Mouse (Mus musculus) cortical plate, adult 2 months (tissue): ENCODE results near the gene Hrh2.

Experiments used
- CTCF ChIP-seq: fragments of 200-500 bp; IDR thresholded peaks from 2 replicates; pipeline ENCODE4 v1.5.1; 2011; ENCODE audit warnings: mild to moderate bottlenecking, control low read depth, low read length; ENCODE audit not compliant: insufficient read depth; ENCODE audit errors: extremely low read depth
- POLR2A ChIP-seq: fragments of 200-500 bp; IDR thresholded peaks from 2 replicates; pipeline ENCODE4 v1.6.1; 2011; ENCODE audit warnings: mild to moderate bottlenecking, low read length, control low read depth; ENCODE audit not compliant: insufficient read depth; ENCODE audit errors: extremely low read depth

GRCm38 (mm10) chr13:54161514-54161913 is 30.4 kb upstream of the Hrh2 start:
- no peak for TF ChIP-seq POLR2A
- TF ChIP-seq CTCF, result no peak
